Mouse (Mus musculus): ENCODE results near the gene B3galt1. TPM values are rescaled to one million over a fixed set of nuclear protein-coding genes. Genes with fewer than 3 reads are reported as not detected.

B3galt1 gene
- polyA plus RNA-seq, 1 experiment from 2014 or later: 0.18 TPM

GRCm38 (mm10) chr2:67724249-67724648, 158.6 kb downstream of the B3galt1 start:
- no peak for DNase-seq (ENCODE audit: low spot score)

- no peak for DNase-seq (ENCODE audit: low spot score)
Observed at GRCm38 (mm10) chr2:67730771-67731170, 165.1 kb downstream of the B3galt1 start.

DNA sequence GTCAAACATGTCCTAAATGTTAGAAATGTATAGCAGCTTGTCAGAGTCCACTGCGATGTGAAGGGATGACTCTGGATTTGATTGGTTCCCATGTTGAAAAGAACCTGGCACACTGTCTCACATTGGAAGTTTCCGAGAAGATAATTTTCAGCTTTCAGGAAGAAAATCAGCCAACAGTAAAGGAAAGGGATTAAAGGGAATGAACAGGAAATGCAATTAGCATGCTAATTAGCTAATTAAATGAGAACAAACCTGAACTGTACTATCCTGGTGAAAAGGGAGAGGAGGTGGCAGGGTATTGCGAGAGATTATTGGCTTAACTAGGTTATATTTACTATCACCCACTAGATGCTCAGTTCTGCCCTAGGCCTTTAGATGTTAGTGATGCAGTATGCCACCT, 185.9 kb downstream of the B3galt1 start:
- DNase-seq (ENCODE audit: low spot score): no peak

GRCm38 (mm10) chr2:67756507-67756906, 190.8 kb downstream of the B3galt1 start:
- DNase-seq (ENCODE audit: low spot score): no peak

GRCm38 (mm10) chr2:67787536-67787935, 221.9 kb downstream of the B3galt1 start:
- no peak for DNase-seq (ENCODE audit: low spot score)

DNA sequence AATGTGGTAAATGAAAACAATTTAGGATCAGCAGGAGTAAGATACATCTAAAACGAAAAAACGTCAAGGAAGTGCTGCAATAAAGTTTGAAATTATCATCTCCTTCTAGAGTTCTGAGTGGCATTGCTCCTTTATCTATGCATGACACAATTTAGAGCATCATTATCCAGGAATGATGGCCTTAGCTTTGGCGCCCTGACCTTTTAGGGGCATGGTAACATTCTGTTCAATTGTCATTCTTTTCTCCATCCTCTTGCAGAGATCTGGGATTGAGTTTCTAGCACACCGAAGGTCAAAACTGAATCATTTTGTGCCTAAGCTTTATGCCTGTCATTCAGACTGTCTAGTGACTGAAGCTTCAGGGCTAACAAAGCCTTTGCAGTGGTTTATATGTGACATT, 231.9 kb downstream of the B3galt1 start:
- no peak for DNase-seq (ENCODE audit: low spot score)

DNA sequence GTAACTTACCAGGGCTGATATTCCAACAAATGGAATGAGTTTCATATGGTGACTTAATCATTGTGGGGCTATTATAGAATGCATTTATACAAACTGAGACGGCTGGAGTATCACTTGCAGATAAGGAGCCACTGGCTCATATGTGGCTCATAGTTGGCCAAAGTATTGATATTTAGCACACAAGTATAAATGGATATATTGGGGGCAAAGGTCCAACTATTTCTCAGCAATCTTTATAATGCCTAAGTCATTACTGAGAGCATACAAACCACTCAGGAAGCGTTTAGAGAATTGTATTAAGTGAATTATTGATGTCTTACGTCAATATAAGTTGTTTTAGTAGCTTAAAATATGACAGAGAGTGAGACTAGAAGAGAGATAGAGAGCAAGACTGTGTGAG, 234.3 kb downstream of the B3galt1 start:
- DNase-seq (ENCODE audit: low spot score): no peak

DNA sequence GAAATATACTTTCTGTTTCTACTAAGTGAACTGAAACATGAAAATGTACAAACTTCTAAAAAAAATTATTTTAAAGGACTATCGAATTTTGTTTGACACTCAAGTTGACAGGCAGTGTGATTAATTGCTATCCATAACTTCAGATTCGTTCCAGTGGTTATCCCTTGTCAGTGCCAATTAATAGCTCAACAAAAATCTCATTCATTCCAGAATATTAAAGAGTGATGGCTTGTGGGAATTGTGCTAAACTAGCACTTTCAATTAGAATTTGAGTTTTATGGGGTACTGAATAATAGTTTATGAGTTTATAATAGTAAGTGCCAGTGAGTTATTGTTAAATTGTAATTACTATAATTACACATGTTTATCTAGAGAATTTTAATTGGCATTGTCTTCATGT, 250.5 kb downstream of the B3galt1 start:
- DNase-seq (ENCODE audit: low spot score): no peak

DNA sequence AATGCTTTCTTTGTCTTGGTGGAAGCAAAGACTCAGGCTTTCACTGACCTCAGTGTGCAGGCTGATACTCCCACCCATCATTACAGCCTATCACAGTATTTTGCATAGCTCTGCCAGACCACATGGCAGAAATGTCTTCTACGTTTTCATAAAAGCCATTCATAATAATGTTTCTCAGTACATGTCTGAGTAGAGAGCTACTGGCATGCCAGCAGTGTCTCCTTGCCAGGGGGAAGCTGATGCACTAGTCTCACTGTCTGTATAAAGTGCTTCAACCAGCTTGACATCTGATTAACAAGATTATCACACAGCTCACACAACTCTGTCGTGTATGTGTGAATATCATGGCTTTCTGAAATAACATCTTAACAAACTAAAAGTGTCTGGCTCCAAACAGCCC, 252.3 kb downstream of the B3galt1 start:
- DNase-seq (ENCODE audit: low spot score): no peak

DNA sequence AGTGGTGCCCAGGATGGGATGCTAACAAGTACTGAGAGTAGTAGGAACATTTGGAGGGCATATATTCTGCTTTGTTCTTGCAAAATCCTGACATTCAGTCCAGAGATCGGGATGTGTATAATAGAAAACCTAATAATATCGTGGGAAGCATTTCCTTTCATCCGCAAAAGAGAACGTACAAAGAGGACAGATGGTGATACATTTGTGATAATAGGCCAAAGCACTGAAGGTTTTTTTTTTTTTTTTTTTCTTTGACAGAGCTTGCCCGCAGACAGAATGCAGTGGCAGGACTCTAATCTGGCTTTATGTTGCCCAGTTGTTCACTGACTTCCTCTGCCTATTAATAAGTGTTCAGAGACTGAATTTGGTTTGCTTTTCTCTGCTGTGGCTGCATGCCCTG, 256.7 kb downstream of the B3galt1 start:
- DNase-seq (ENCODE audit: low spot score): no peak

- no peak for DNase-seq (ENCODE audit: low spot score)
Observed at GRCm38 (mm10) chr2:67827697-67828096, 262.0 kb downstream of the B3galt1 start.

- DNase-seq (ENCODE audit: low spot score): no peak
Observed at GRCm38 (mm10) chr2:67829055-67829915, 263.6 kb downstream of the B3galt1 start.

GRCm38 (mm10) chr2:67847806-67848205, 282.1 kb downstream of the B3galt1 start:
- no peak for DNase-seq (ENCODE audit: low spot score)

DNA sequence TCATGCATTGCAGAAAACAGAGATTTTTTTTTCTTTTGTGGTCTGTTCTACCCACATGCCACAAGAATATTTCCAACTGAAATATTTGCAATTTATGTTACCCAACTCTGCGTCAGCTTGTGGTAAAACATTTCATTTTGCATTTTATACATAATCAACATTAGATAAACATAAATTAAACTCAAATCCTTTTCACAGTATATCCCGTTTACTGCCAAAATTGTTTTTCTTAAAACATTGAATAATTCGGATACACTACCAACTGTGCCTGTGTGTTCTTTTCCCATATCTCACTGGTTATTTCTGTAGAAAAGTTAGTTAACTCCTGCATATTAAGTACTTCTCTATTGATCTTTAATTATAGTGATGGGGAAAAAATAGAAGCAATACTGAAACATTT, 285.1 kb downstream of the B3galt1 start:
- no peak for DNase-seq (ENCODE audit: low spot score)

- no peak for DNase-seq (ENCODE audit: low spot score)
Observed at GRCm38 (mm10) chr2:67858340-67858739, 292.7 kb downstream of the B3galt1 start.

- DNase-seq (ENCODE audit: low spot score): no peak
Observed at GRCm38 (mm10) chr2:67859004-67859403, 293.3 kb downstream of the B3galt1 start.

GRCm38 (mm10) chr2:67873368-67873767, 307.7 kb downstream of the B3galt1 start:
- DNase-seq (ENCODE audit: low spot score): no peak

GRCm38 (mm10) chr2:67879836-67880235, 314.2 kb downstream of the B3galt1 start:
- DNase-seq (ENCODE audit: low spot score): no peak

GRCm38 (mm10) chr2:67881713-67882281, 316.1 kb downstream of the B3galt1 start:
- DNase-seq (ENCODE audit: low spot score): no peak

- no peak for DNase-seq (ENCODE audit: low spot score)
Observed at GRCm38 (mm10) chr2:67897956-67898689, 332.5 kb downstream of the B3galt1 start.

DNA sequence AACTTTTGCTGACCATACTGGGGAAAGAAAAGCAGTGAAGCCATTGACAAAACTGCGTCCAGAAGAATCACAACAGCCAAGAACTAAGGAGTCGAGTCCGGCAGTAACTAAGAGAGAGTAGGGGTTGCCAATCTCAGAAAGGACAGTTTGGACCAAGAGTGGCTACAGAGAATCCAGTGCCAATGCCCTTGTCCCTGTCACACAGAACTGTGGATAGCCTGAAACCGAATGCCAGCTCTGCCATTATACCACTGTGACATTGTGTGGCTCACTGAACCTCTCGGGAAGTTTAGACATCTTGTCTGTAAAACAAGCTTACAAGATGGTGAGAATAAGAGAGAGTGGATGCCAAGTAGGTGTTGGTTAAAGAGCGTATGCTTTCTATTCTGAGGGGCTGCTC, 335.9 kb downstream of the B3galt1 start:
- DNase-seq (ENCODE audit: low spot score): no peak

DNA sequence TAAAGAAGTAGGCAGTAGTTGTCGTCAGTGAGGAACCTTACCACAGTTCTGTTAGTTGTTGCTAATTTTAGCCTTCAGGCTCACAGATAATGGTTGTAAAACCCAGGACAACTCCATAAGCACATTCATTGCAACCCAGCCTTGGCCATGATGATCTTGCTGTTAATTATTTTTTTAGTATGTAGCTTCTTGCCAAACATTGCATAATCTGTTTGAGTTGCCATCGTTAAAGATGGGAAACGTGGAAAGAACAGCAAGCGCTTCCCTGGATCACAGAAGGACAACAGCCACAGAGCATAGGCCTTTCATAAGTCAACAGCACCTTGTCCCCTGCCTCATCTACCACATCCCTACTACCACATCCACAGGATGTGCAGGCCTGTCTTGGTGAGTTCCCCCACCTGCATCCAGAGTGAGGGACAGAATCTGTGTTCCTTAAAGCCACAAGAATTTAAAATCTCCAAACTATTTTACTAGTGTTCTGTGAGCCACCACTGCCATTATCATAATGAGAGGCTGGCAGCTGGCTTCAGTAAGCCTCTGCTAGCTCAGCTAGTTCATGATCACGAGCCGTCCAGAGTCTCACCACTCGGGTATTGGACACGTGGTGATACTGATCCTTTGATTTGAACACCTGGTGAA, 337.1 kb downstream of the B3galt1 start:
- DNase-seq (ENCODE audit: low spot score): no peak
